Mouse (Mus musculus) liver, embryonic 14.5 days (tissue): ENCODE data around the gene Klhl24. TPM values are rescaled to one million over a fixed set of nuclear protein-coding genes. Genes with fewer than 3 reads are reported as not detected.

Source experiments
- ATAC-seq: fragments of 200-750 bp; cut with Nextera tagmentation; 2 replicates; pipeline ENCODE4 v1.8.0; 2017; ENCODE audit warnings: moderate number of reproducible peaks, mild to moderate bottlenecking, moderate library complexity; ENCODE audit not compliant: insufficient read depth
- DNase-seq, 3 experiments: peaks; one replicate each; pipeline ENCODE4 v3.0.0-alpha.2; 2012 to 2013; ENCODE audit warnings: low read depth in 3 of 3, low spot score in 3 of 3
- H3K27ac ChIP-seq: fragments of 300-500 bp; sonication (generic); 2 replicates; pipeline ENCODE4 v1.5.1; 2014; ENCODE audit warnings: moderate library complexity, mild to moderate bottlenecking, control low read depth, inconsistent platforms
- H3K27me3 ChIP-seq: fragments of 300-500 bp; sonication (generic); 2 replicates; pipeline ENCODE4 v1.6.1; 2014; ENCODE audit warnings: mild to moderate bottlenecking, low read length, moderate library complexity; ENCODE audit not compliant: control insufficient read depth, insufficient read depth
- H3K36me3 ChIP-seq: fragments of 300-500 bp; sonication (generic); replicated peaks from 2 replicates; pipeline ENCODE4 v1.6.1; 2014; ENCODE audit warnings: low read depth; ENCODE audit not compliant: control insufficient read depth, insufficient read depth
- H3K4me1 ChIP-seq, 2 experiments: fragments of 200-500 bp in 1 of 2; fragments of 300-500 bp in 1 of 2; sonication (generic) in 1 of 2; replicated peaks; 2 replicates each; pipeline ENCODE4 v1.6.1; 2012 to 2014; ENCODE audit warnings: antibody characterized with exemption in 1 of 2, inconsistent platforms in 1 of 2, low read length in 1 of 2; ENCODE audit not compliant: control insufficient read depth in 2 of 2, insufficient read depth in 2 of 2
- H3K4me2 ChIP-seq: fragments of 300-500 bp; sonication (generic); 2 replicates; pipeline ENCODE4 v1.6.1; 2014; ENCODE audit warnings: low read depth, mild to moderate bottlenecking, control low read depth, moderate library complexity
- H3K4me3 ChIP-seq, 2 experiments: fragments of 200-500 bp in 1 of 2; fragments of 300-500 bp in 1 of 2; sonication (generic) in 1 of 2; 2 replicates each; pipeline ENCODE4 v1.5.1; 2012 to 2014; ENCODE audit warnings: low read depth in 2 of 2, low read length in 2 of 2, mild to moderate bottlenecking in 2 of 2, control low read depth in 1 of 2, inconsistent platforms in 1 of 2, moderate library complexity in 1 of 2; ENCODE audit not compliant: insufficient read depth in 1 of 2
- H3K9ac ChIP-seq: fragments of 300-500 bp; sonication (generic); replicated peaks from 2 replicates; pipeline ENCODE4 v1.6.1; 2014; ENCODE audit warnings: mild to moderate bottlenecking, control low read depth, moderate library complexity
- H3K9me3 ChIP-seq: fragments of 300-500 bp; sonication (generic); 2 replicates; pipeline ENCODE4 v1.6.1; 2016; ENCODE audit warnings: low read length, mixed read lengths; ENCODE audit not compliant: control insufficient read depth
- CTCF ChIP-seq: IDR thresholded peaks from 2 replicates; pipeline ENCODE4 v1.5.1; 2016; ENCODE audit warnings: antibody characterized with exemption, low read depth, control low read depth
- EP300 ChIP-seq: IDR thresholded peaks from 2 replicates; pipeline ENCODE4 v1.6.1; 2016; ENCODE audit warnings: antibody characterized with exemption, low read depth
- WGBS: fragments of 180-500 bp; shearing (Covaris S2); extraction: QIAGEN DNeasy Blood & Tissue Kit; methylation state at CpG from one replicate; pipeline ENCODE4 v1.1.7; 2014; ENCODE audit not compliant: insufficient replicate concordance; 5-methylcytosine and 5-hydroxymethylcytosine counted together
- polyA plus RNA-seq, 2 experiments: library from polyadenylated mRNA; depleted of rRNA in 1 of 2; stranded (reverse) in 1 of 2; unstranded in 1 of 2; fragments of >200 nt; fragmentation: Nextera tagmentation in 1 of 2; extraction: Ambion mirVana in 1 of 2; gene quantifications; 2 replicates each; pipeline versions ENCODE4 v1.2.1 to v1.2.3; 2012 to 2014

The Klhl24 gene
- polyA plus RNA-seq, 2 experiments = 1.6 to 3.7 TPM

DNA sequence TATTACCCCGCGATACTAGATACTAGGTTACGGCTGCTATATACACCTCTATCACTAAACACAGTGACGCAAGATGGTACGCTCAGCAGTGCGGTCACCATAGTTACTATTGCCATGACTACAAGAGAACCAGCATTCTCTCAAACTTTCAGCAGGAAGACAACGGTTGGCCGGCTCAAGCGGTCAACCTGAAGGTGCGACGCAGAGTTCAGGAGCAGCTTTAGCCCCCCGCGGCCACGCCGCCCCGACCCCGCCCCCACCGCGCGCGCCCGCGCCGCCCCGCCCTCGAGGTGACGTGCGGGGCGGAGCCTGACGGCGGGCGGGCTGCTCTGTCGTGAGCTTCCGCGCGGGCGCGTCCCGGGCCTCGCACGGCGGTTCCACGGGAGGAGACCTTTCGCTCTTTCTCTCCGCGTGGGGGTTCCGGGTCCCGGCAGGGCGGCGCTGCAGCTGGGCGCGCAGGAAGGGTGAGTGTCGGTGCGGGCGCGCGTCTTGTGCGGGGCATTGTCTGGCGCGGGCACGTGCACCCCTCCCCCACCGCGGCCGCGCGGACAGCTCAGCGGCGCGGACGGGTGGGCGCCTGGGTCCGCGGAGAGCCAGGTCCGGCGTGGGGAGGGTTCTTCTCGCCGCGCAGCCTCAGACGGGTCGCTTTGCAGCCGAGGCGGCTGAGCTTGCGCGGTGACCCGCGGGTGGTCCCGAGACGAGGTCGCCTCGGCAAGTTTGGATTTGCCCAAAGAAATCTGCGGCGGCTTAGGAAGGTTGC lies 43.6 kb downstream of the Klhl24 start, which contains the start of gene Yeats2:
Gene Yeats2 (plus strand): TSS at position 292 of the 760 bp plus-strand sequence.
- H3K9ac ChIP-seq = peak within 1 kb of the TSS; percentile 92
- peak within 1 kb of the TSS; percentile 39 for H3K27ac ChIP-seq
- H3K4me2 ChIP-seq = peak within 1 kb of the TSS; percentile 73
- H3K4me3 ChIP-seq = peak within 1 kb of the TSS; percentile 78 to 98
- TF ChIP-seq EP300 = no peak
- 0 out of 2 replicates have a peak, but pooled peaks have one; percentile 9 for TF ChIP-seq CTCF
- peak; percentile 94 for ATAC-seq
- no peaks in the 10 kb centered on the region for H3K36me3 ChIP-seq
- peaks cover 5 to 16% of the 10 kb centered on the region in 2 experiments; a peak in 3 of 4 replicates for H3K4me1 ChIP-seq
- no peaks in the 10 kb centered on the region for H3K27me3 ChIP-seq
- WGBS = under 1% methylated on average over 91 of the region's 92 CpGs
- H3K9me3 ChIP-seq = no peaks in the 10 kb centered on the region
- DNase-seq = peak; percentile 54 to 64 (median 59)

DNA sequence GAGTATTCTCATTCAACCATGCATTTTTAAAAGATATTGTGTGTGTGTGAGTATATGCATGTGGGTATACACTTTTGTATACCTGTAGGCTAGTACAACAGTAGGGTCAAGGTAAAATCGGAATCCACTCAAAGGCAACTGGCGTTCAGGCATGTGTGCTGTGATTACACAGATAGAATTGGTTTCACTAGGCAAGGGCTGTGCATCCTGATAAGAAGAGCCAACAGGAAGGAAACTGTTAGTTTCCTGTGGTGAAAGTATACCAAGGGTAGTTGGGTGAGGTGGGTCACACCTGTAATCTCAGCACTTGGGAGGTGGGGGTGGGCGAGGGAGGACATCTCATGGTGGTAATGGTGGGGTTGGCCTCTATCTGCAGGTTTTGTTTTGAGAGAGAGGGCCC lies 47.2 kb downstream of the Klhl24 start:
- 53% methylated on average over 3 of the region's 3 CpGs for WGBS
- H3K36me3 ChIP-seq = no peaks in the 10 kb centered on the region

DNA sequence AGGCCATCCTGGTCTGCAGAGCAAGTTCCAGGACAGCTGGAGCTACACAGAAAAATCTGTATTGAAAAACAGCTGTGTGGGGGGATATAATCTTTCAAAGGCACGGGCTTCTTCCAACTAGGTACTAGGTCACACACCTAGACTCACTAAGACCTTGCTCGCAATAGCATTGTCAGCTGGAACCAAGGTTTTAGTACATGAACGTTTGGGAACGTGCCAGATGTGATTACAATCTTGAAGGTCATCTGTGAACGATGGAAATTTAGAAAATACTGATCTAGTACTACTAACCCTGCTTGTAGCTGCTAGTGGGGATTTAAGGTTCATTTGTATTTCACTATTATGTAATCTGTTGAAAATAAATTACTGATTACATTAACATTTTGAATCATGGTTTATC lies 54.6 kb downstream of the Klhl24 start:
- TF ChIP-seq EP300 (no peak), CTCF (no peak)
- H3K4me1 ChIP-seq = no peaks in the 10 kb centered on the region
- no peak overlapping the region for H3K27ac ChIP-seq
- H3K9ac ChIP-seq = no peak overlapping the region
- H3K9me3 ChIP-seq = no peaks in the 10 kb centered on the region
- H3K4me3 ChIP-seq = no peak overlapping the region
- H3K4me2 ChIP-seq = no peak overlapping the region
- ATAC-seq (no peak), DNase-seq (no peak)
- H3K36me3 ChIP-seq = peaks cover 2% of the 10 kb centered on the region; the same call in 1 of the 2 replicates
- H3K27me3 ChIP-seq = no peaks in the 10 kb centered on the region
- 68% methylated on average over 5 of the region's 5 CpGs for WGBS

More for the DNA sequence above, 47.2 kb downstream of the Klhl24 start:
- no peak overlapping the region for H3K4me2 ChIP-seq
- H3K9ac ChIP-seq = no peak overlapping the region
- no peak for ATAC-seq
- H3K27ac ChIP-seq = no peak overlapping the region
- TF ChIP-seq EP300 (no peak), CTCF (no peak)
- H3K9me3 ChIP-seq = no peaks in the 10 kb centered on the region
- no peaks in the 10 kb centered on the region for H3K27me3 ChIP-seq
- no peak overlapping the region for H3K4me3 ChIP-seq
- H3K4me1 ChIP-seq = peaks cover 5 to 16% of the 10 kb centered on the region in 2 experiments; a peak in 3 of 4 replicates
- DNase-seq = no peak

DNA sequence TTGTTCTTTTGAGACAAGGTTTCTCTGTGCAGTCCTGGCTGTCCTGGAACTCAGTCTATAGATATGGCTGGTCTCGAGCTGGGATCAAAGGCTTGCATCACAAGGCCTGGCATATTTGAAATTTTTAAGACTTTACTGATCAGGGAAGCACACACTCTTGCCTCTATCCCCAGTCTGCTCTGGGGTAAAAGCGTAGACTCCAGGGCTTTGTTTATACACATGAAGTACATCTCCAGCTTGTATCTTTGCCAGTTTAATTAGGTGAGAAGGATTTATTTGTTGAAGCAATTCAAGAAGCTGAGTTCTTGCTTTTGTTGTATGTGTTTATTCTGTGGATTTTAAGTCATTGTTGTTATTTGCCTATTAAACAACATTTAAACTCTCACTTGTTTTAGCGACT lies 56.4 kb downstream of the Klhl24 start:
- Histone ChIP-seq H3K4me2 (no peak overlapping the region), H3K9me3 (no peaks in the 10 kb centered on the region), H3K27ac (no peak overlapping the region), H3K27me3 (no peaks in the 10 kb centered on the region), H3K36me3 (peaks cover 2% of the 10 kb centered on the region; the same call in 1 of the 2 replicates), H3K9ac (no peak overlapping the region), H3K4me3 (no peak overlapping the region), H3K4me1 (no peaks in the 10 kb centered on the region)
- ATAC-seq (no peak), DNase-seq (no peak)
- WGBS = 68% methylated on average over 3 of the region's 3 CpGs
- TF ChIP-seq CTCF (no peak), EP300 (no peak)

DNA sequence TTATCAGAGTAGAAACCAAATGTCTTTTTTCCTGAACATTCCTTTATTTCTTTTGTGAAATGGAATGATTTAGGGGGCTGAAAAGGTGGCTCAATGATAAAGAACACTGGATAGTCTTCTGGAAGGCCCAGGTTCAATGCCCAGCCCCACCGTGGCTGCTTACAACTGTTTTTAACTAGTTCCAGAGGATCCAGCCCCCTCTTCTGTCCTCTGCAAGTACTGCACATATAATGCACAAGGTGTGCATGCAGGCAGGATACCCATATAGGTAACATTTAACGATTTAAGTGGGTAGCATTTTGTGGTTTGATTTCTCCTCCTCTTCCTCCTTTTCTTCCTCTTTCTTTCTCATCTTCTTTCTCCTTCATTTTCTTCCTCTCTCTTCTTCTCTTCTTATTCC lies 62.8 kb downstream of the Klhl24 start:
- Histone ChIP-seq H3K4me1 (no peaks in the 10 kb centered on the region; a peak in 1 of 4 replicates), H3K27me3 (no peaks in the 10 kb centered on the region), H3K9me3 (no peaks in the 10 kb centered on the region), H3K9ac (no peak overlapping the region), H3K4me2 (no peak overlapping the region), H3K36me3 (peaks cover 14% of the 10 kb centered on the region), H3K27ac (no peak overlapping the region), H3K4me3 (no peak overlapping the region)
- no peak for DNase-seq
- WGBS = 59% methylated on average over 2 of the region's 2 CpGs
- ATAC-seq = no peak
- TF ChIP-seq CTCF (peak; percentile 34), EP300 (no peak)
